Comparison of ENCODE assay signal across 11 mouse cellular contexts in genomic region chr8:45872077-45872476, GRCm38 (mm10). TPM values are rescaled to one million over a fixed set of nuclear protein-coding genes. Genes with fewer than 3 reads are reported as not detected.
DNase-seq lines count a peak whose midpoint lies in the region; ATAC-seq and TF ChIP-seq lines count a peak whose summit lies in the region.
"Had no signal": no experiment of that assay in that cellular context is flagged by ENCODE, and none has a peak within 500 bp of the region (broad histone marks: within the 10 kb centered on the region; RNA-seq: fewer than 3 reads in every experiment).

No protein-coding gene starts in this region.

- no peak overlapping the region for H3K4me2 ChIP-seq in midbrain, postnatal 0 days (ENCODE audit: low read depth, low read length, poor library complexity, severe bottlenecking)
- H3K4me2 ChIP-seq: forebrain, embryonic 13.5 days; liver, embryonic 15.5 days had no signal

- no peaks in the 10 kb centered on the region for H3K9me3 ChIP-seq in midbrain, postnatal 0 days (ENCODE audit: low read length)
- H3K9me3 ChIP-seq in midbrain, embryonic 10.5 days (replicated peaks), result no peaks in the 10 kb centered on the region
- H3K9me3 ChIP-seq: forebrain, embryonic 13.5 days; liver, embryonic 15.5 days had no signal

- TF ChIP-seq CTCF in midbrain, postnatal 0 days (IDR thresholded peaks at IDR 0.05), result no peak

- H3K27ac ChIP-seq in midbrain, postnatal 0 days (ENCODE audit: low read depth, low read length), result no peak overlapping the region
- no peak overlapping the region for H3K27ac ChIP-seq in midbrain, embryonic 10.5 days (replicated peaks)
- H3K27ac ChIP-seq: forebrain, embryonic 13.5 days; liver, embryonic 15.5 days had no signal

- WGBS in midbrain, postnatal 0 days, result 85% methylated on average over 7 of the region's 7 CpGs
- WGBS in midbrain, embryonic 10.5 days, result 94% methylated on average over 7 of the region's 7 CpGs

- intact Hi-C loops in heart, postnatal 25 days (cut with DNase I), result no loop called here
- intact Hi-C loops in left cerebral cortex, postnatal 14 days (cut with DNase I), result no loop called here

- peak; percentile 6 for DNase-seq in embryo, embryonic 10.5 days (ENCODE audit: low spot score)
- DNase-seq in embryo, embryonic 9.5 days (ENCODE audit: extremely low spot score), result no peak
- peak; percentile 20 for DNase-seq in midbrain, postnatal 0 days (ENCODE audit: low spot score)
- no peak for DNase-seq in midbrain, embryonic 10.5 days (ENCODE audit: low spot score)
- peak; percentile 61 for DNase-seq in heart, postnatal 25 days (ENCODE audit: low spot score)
- DNase-seq in left cerebral cortex, postnatal 14 days (ENCODE audit: low spot score in 2 of 2), result no peak
- DNase-seq: cerebellum, adult 18-20 months had no signal

- H3K4me1 ChIP-seq in midbrain, postnatal 0 days (ENCODE audit: insufficient read depth, low read length), result peaks cover 6% of the 10 kb centered on the region; the same call in 1 of the 2 replicates
- peaks cover 29% of the 10 kb centered on the region for H3K4me1 ChIP-seq in midbrain, embryonic 10.5 days
- H3K4me1 ChIP-seq: liver, embryonic 15.5 days had no signal

- H3K27me3 ChIP-seq in midbrain, postnatal 0 days (ENCODE audit: insufficient read depth, low read length), result no peaks in the 10 kb centered on the region
- peaks cover 3% of the 10 kb centered on the region; the same call in 1 of the 2 replicates for H3K27me3 ChIP-seq in midbrain, embryonic 10.5 days (ENCODE audit: low read depth, poor library complexity, severe bottlenecking)
- H3K27me3 ChIP-seq: forebrain, embryonic 13.5 days; liver, embryonic 15.5 days had no signal

- no peaks in the 10 kb centered on the region for H3K36me3 ChIP-seq in midbrain, postnatal 0 days (ENCODE audit: insufficient read depth, low read length)
- H3K36me3 ChIP-seq in midbrain, embryonic 10.5 days, result no peaks in the 10 kb centered on the region
- H3K36me3 ChIP-seq: liver, embryonic 15.5 days had no signal

- no peak overlapping the region for H3K9ac ChIP-seq in midbrain, postnatal 0 days (replicated peaks; ENCODE audit: low read length, poor library complexity, severe bottlenecking)
- H3K9ac ChIP-seq: forebrain, embryonic 13.5 days; liver, embryonic 15.5 days had no signal

- no peak overlapping the region for H3K4me3 ChIP-seq in midbrain, postnatal 0 days (ENCODE audit: low read depth, low read length)
- no peak overlapping the region for H3K4me3 ChIP-seq in midbrain, embryonic 10.5 days
- H3K4me3 ChIP-seq: forebrain, embryonic 13.5 days; liver, embryonic 15.5 days had no signal

- no peak for ATAC-seq in midbrain, postnatal 0 days (ENCODE audit: low FRiP score)
- no peak for ATAC-seq in inflammation-experienced regulatory T-cells, adult 6 months
- ATAC-seq in monocyte, adult 5-6 weeks (replicated peaks; ENCODE audit: insufficient number of reproducible peaks, low FRiP score, low TSS enrichment, poor library complexity, severe bottlenecking), result no peak
- ATAC-seq: forebrain, embryonic 13.5 days had no signal

RNA-seq across cellular contexts. Expression of gene Pdlim3, which starts 13.2 kb away (rescaled TPM):
- total RNA-seq in midbrain, postnatal 0 days (2014; rRNA removed), result 6.6 and 10.7 TPM in 2 replicates
- 9.8 and 11.3 TPM in 2 replicates for polyA plus RNA-seq in midbrain, postnatal 0 days (2015; fragmentation: Nextera tagmentation; extraction: Ambion mirVana)
- polyA plus RNA-seq in midbrain, embryonic 10.5 days (2016; fragmentation: Nextera tagmentation; extraction: Ambion mirVana), result 10.6 and 31.0 TPM in 2 replicates
- 10 to 100 TPM; 27.1 to 35.6 TPM for total RNA-seq in heart, postnatal 25 days (2021)
- total RNA-seq in left cerebral cortex, postnatal 14 days (2021), result 1 to 10 TPM; 1.6 to 1.7 TPM
- not detected for polyA plus RNA-seq in inflammation-experienced regulatory T-cells, adult 6 months (2017; shearing (Covaris generic))
- total RNA-seq in monocyte, adult 5-6 weeks (2017), result not detected in 3 replicates

Comparison
In these comparisons a context has a peak if more than half of its experiments do, and no peak if none do; other contexts are left out.
1. DNase-seq: peak in embryo, embryonic 10.5 days (single experiment), midbrain, postnatal 0 days (single experiment) and heart, postnatal 25 days (single experiment); none in embryo, embryonic 9.5 days (single experiment), midbrain, embryonic 10.5 days (single experiment) and left cerebral cortex, postnatal 14 days (0 of 2).